Mouse (Mus musculus) stomach, embryonic 14.5 days (tissue): ENCODE results near the gene 1810010D01Rik. TPM values are rescaled to one million over a fixed set of nuclear protein-coding genes. Genes with fewer than 3 reads are reported as not detected.

Source experiments
- ATAC-seq: fragments of 200-750 bp; cut with Nextera tagmentation; 2 replicates; pipeline ENCODE4 v1.8.0; 2017; ENCODE audit warnings: low read depth, moderate TSS enrichment; ENCODE audit not compliant: insufficient number of reproducible peaks, insufficient read depth, low FRiP score
- H3K27ac ChIP-seq: fragments of 300-500 bp; sonication (generic); 2 replicates; pipeline ENCODE4 v1.5.1; 2014; ENCODE audit warnings: mild to moderate bottlenecking, low read length, moderate library complexity, mixed read lengths
- H3K27me3 ChIP-seq: fragments of 300-500 bp; sonication (generic); 2 replicates; pipeline ENCODE4 v1.6.1; 2014; ENCODE audit warnings: low read length, control low read depth, mixed read lengths; ENCODE audit not compliant: control insufficient read depth, insufficient read depth
- H3K36me3 ChIP-seq: fragments of 300-500 bp; sonication (generic); 2 replicates; pipeline ENCODE4 v1.6.1; 2014; ENCODE audit warnings: mild to moderate bottlenecking, control low read depth, low read length, moderate library complexity, mixed read lengths; ENCODE audit not compliant: control insufficient read depth, insufficient read depth
- H3K4me1 ChIP-seq: fragments of 300-500 bp; sonication (generic); 2 replicates; pipeline ENCODE4 v1.6.1; 2014; ENCODE audit warnings: low read length, control low read depth, mixed read lengths; ENCODE audit not compliant: control insufficient read depth, insufficient read depth
- H3K4me2 ChIP-seq: fragments of 300-500 bp; sonication (generic); replicated peaks from 2 replicates; pipeline ENCODE4 v1.6.1; 2014; ENCODE audit warnings: low read depth, low read length, control low read depth
- H3K4me3 ChIP-seq: fragments of 300-500 bp; sonication (generic); 2 replicates; pipeline ENCODE4 v1.5.1; 2014; ENCODE audit warnings: low read depth, low read length, control low read depth
- H3K9ac ChIP-seq: fragments of 300-500 bp; sonication (generic); replicated peaks from 2 replicates; pipeline ENCODE4 v1.6.1; 2014; ENCODE audit warnings: low read depth, mild to moderate bottlenecking, control low read depth, low read length, moderate library complexity, mixed read lengths
- H3K9me3 ChIP-seq: fragments of 300-500 bp; sonication (generic); 2 replicates; pipeline ENCODE4 v1.6.1; 2016; ENCODE audit warnings: low read depth, low read length, control low read depth; ENCODE audit not compliant: control insufficient read depth
- WGBS: fragments of 180-500 bp; shearing (Covaris S2); extraction: QIAGEN DNeasy Blood & Tissue Kit; methylation state at CpG from one replicate; pipeline ENCODE4 v1.1.7; 2014; 5-methylcytosine and 5-hydroxymethylcytosine counted together
- polyA plus RNA-seq: library from polyadenylated mRNA; unstranded; fragments of >200 nt; fragmentation: Nextera tagmentation; extraction: Ambion mirVana; gene quantifications from 2 replicates; pipeline ENCODE4 v1.2.1, GENCODE M21; 2014

The 1810010D01Rik gene
- polyA plus RNA-seq, 1 experiment from 2014 or later = 0.88 TPM

GRCm38 (mm10) chr7:145240929-145241328 is 33.0 kb upstream of the 1810010D01Rik start:
- Histone ChIP-seq H3K27ac (no peak overlapping the region), H3K4me1 (peaks cover 3% of the 10 kb centered on the region; the same call in 1 of the 2 replicates), H3K9me3 (no peaks in the 10 kb centered on the region), H3K36me3 (no peaks in the 10 kb centered on the region), H3K4me3 (no peak overlapping the region), H3K9ac (no peak overlapping the region), H3K27me3 (no peaks in the 10 kb centered on the region), H3K4me2 (no peak overlapping the region)
- ATAC-seq = no peak
- 89% methylated on average over 4 of the region's 4 CpGs for WGBS

GRCm38 (mm10) chr7:145239736-145240505 is 32.0 kb upstream of the 1810010D01Rik start:
- H3K36me3 ChIP-seq = no peaks in the 10 kb centered on the region
- H3K9me3 ChIP-seq = no peaks in the 10 kb centered on the region
- no peak overlapping the region for H3K4me3 ChIP-seq
- 58% methylated on average over 8 of the region's 8 CpGs for WGBS
- no peak overlapping the region for H3K27ac ChIP-seq
- H3K4me1 ChIP-seq = peaks cover 3% of the 10 kb centered on the region; the same call in 1 of the 2 replicates
- H3K4me2 ChIP-seq = no peak overlapping the region
- no peaks in the 10 kb centered on the region for H3K27me3 ChIP-seq
- no peak overlapping the region for H3K9ac ChIP-seq
- ATAC-seq = no peak

- 45% methylated on average over 6 of the region's 6 CpGs for WGBS
- no peak overlapping the region for H3K4me3 ChIP-seq
- no peaks in the 10 kb centered on the region for H3K36me3 ChIP-seq
- no peak for ATAC-seq
- H3K9me3 ChIP-seq = no peaks in the 10 kb centered on the region
- H3K27ac ChIP-seq = no peak overlapping the region
- no peak overlapping the region for H3K4me2 ChIP-seq
- H3K27me3 ChIP-seq = no peaks in the 10 kb centered on the region
- H3K9ac ChIP-seq = no peak overlapping the region
- H3K4me1 ChIP-seq = peaks cover 3% of the 10 kb centered on the region; the same call in 1 of the 2 replicates
Observed at GRCm38 (mm10) chr7:145239145-145239544, 31.2 kb upstream of the 1810010D01Rik start.

- Histone ChIP-seq H3K4me1 (peaks cover 3% of the 10 kb centered on the region; the same call in 1 of the 2 replicates), H3K9ac (no peak overlapping the region), H3K9me3 (no peaks in the 10 kb centered on the region), H3K4me2 (no peak overlapping the region), H3K4me3 (no peak overlapping the region), H3K36me3 (no peaks in the 10 kb centered on the region), H3K27me3 (no peaks in the 10 kb centered on the region), H3K27ac (no peak overlapping the region)
- WGBS = 77% methylated on average over 10 of the region's 10 CpGs
- ATAC-seq = no peak
Observed at GRCm38 (mm10) chr7:145234841-145235790, 27.2 kb upstream of the 1810010D01Rik start.

- no peaks in the 10 kb centered on the region for H3K4me1 ChIP-seq
- H3K4me2 ChIP-seq = no peak overlapping the region
- 70% methylated on average over 9 of the region's 9 CpGs for WGBS
- no peak for ATAC-seq
- no peaks in the 10 kb centered on the region for H3K27me3 ChIP-seq
- no peaks in the 10 kb centered on the region for H3K9me3 ChIP-seq
- H3K4me3 ChIP-seq = no peak overlapping the region
- H3K9ac ChIP-seq = no peak overlapping the region
- H3K36me3 ChIP-seq = no peaks in the 10 kb centered on the region
- no peak overlapping the region for H3K27ac ChIP-seq
Observed at GRCm38 (mm10) chr7:145231659-145232058, 23.7 kb upstream of the 1810010D01Rik start.

- H3K9me3 ChIP-seq = no peaks in the 10 kb centered on the region
- H3K27ac ChIP-seq = no peak overlapping the region
- peaks cover 11% of the 10 kb centered on the region; the same call in 1 of the 2 replicates for H3K4me1 ChIP-seq
- H3K27me3 ChIP-seq = no peaks in the 10 kb centered on the region
- H3K4me3 ChIP-seq = no peak overlapping the region
- no peak overlapping the region for H3K9ac ChIP-seq
- WGBS = 91% methylated on average over 6 of the region's 6 CpGs
- no peak for ATAC-seq
- H3K4me2 ChIP-seq = no peak overlapping the region
- H3K36me3 ChIP-seq = no peaks in the 10 kb centered on the region
Observed at GRCm38 (mm10) chr7:145226641-145227040, 18.7 kb upstream of the 1810010D01Rik start.

GRCm38 (mm10) chr7:145225626-145226025 is 17.7 kb upstream of the 1810010D01Rik start:
- no peak for ATAC-seq
- Histone ChIP-seq H3K36me3 (no peaks in the 10 kb centered on the region), H3K27ac (no peak overlapping the region), H3K4me2 (no peak overlapping the region), H3K9me3 (0 out of 2 replicates have a peak, but pooled peaks cover 2% of the 10 kb centered on the region), H3K4me1 (peaks cover 14% of the 10 kb centered on the region; the same call in 1 of the 2 replicates), H3K9ac (no peak overlapping the region), H3K27me3 (no peaks in the 10 kb centered on the region), H3K4me3 (no peak overlapping the region)
- 79% methylated on average over 6 of the region's 6 CpGs for WGBS
